ENCODE assay signal across 22 mouse cellular contexts in genomic region chr15:63410994-63411770, GRCm38 (mm10).
DNase-seq lines count a peak whose midpoint lies in the region; ATAC-seq and TF ChIP-seq lines count a peak whose summit lies in the region.
"Had no signal": no experiment of that assay in that cellular context is flagged by ENCODE, and none has a peak within 500 bp of the region (broad histone marks: within the 10 kb centered on the region; RNA-seq: fewer than 3 reads in every experiment).

No protein-coding gene starts in this region.

- WGBS in embryonic facial prominence, embryonic 14.5 days, result 60% methylated on average over 11 of the region's 11 CpGs
- 76% methylated on average over 11 of the region's 11 CpGs for WGBS in embryonic facial prominence, embryonic 10.5 days
- WGBS in kidney, postnatal 0 days, result 40% methylated on average over 11 of the region's 11 CpGs

- no peak for ATAC-seq in embryonic facial prominence, embryonic 14.5 days (ENCODE audit: low read depth)
- ATAC-seq in kidney, postnatal 0 days (replicated peaks; ENCODE audit: low FRiP score, low read depth), result no peak; the same call in 1 of the 2 replicates
- ATAC-seq: forebrain, embryonic 14.5 days had no signal

- H3K79me2 ChIP-seq in C2C12 (ENCODE audit: control insufficient read depth, insufficient read depth), result no peaks in the 10 kb centered on the region

- DNase-seq in embryonic facial prominence, embryonic 14.5 days (ENCODE audit: low spot score), result peak; percentile 14
- DNase-seq in embryonic facial prominence, embryonic 10.5 days (ENCODE audit: low spot score), result no peak
- peak; percentile 77 for DNase-seq in kidney, postnatal 0 days (ENCODE audit: low spot score)
- DNase-seq in kidney, postnatal 36 days, result no peak
- DNase-seq in frontal cortex, postnatal 10 days (ENCODE audit: low spot score in 2 of 2), result no peak
- no peak for DNase-seq in ovary, postnatal 36 days (ENCODE audit: low spot score)
- DNase-seq: adrenal gland, postnatal 25 days; cerebellum, adult 18-20 months; cerebellum, adult 9-11 months; cerebellum, postnatal 36 days; gastrocnemius, postnatal 36 days; heart, adult 11 months; heart, postnatal 36 days had no signal

- no peak overlapping the region for H3K4me3 ChIP-seq in embryonic facial prominence, embryonic 14.5 days (ENCODE audit: low read depth, low read length)
- H3K4me3 ChIP-seq in embryonic facial prominence, embryonic 10.5 days, result no peak overlapping the region
- H3K4me3 ChIP-seq in kidney, postnatal 0 days (replicated peaks; ENCODE audit: low read depth, low read length), result no peak overlapping the region
- peak overlapping the region; percentile 8 for H3K4me3 ChIP-seq in C2C12 (ENCODE audit: insufficient read depth, poor library complexity, severe bottlenecking)
- no peak overlapping the region for H3K4me3 ChIP-seq in embryonic fibroblast, embryonic 13.5 days (ENCODE audit: insufficient read depth, low read length)
- H3K4me3 ChIP-seq: embryonic facial prominence, embryonic 12.5 days; erythroblast, embryonic 14.5 days; forebrain, embryonic 10.5 days; heart, embryonic 13.5 days; hindbrain, embryonic 15.5 days had no signal

- TF ChIP-seq CTCF in kidney, postnatal 0 days (IDR thresholded peaks at IDR 0.05; ENCODE audit: low read depth), result no peak
- TF ChIP-seq CTCF in C2C12 (IDR thresholded peaks at IDR 0.05; ENCODE audit: control insufficient read depth, insufficient read depth, insufficient read length), result no peak
- TF ChIP-seq CTCF in embryonic fibroblast, embryonic 13.5 days (IDR thresholded peaks at IDR 0.05; ENCODE audit: borderline replicate concordance, insufficient read depth, low read length), result no peak

- H3K36me3 ChIP-seq in embryonic facial prominence, embryonic 14.5 days (ENCODE audit: control insufficient read depth, insufficient read depth, low read length), result no peaks in the 10 kb centered on the region
- no peaks in the 10 kb centered on the region for H3K36me3 ChIP-seq in embryonic facial prominence, embryonic 10.5 days (replicated peaks)
- H3K36me3 ChIP-seq in kidney, postnatal 0 days (ENCODE audit: insufficient read depth, low read length), result no peaks in the 10 kb centered on the region
- no peaks in the 10 kb centered on the region for H3K36me3 ChIP-seq in C2C12 (ENCODE audit: control insufficient read depth, insufficient read depth)
- H3K36me3 ChIP-seq: embryonic facial prominence, embryonic 12.5 days; forebrain, embryonic 10.5 days; G1E; heart, embryonic 13.5 days; hindbrain, embryonic 15.5 days had no signal

- no peak overlapping the region for H3K4me2 ChIP-seq in embryonic facial prominence, embryonic 14.5 days (ENCODE audit: low read depth, low read length)
- H3K4me2 ChIP-seq in kidney, postnatal 0 days (ENCODE audit: low read length), result peak overlapping the region; percentile 17; the same call in 1 of the 2 replicates
- H3K4me2 ChIP-seq: embryonic facial prominence, embryonic 12.5 days; heart, embryonic 13.5 days; hindbrain, embryonic 15.5 days had no signal

- no peaks in the 10 kb centered on the region for H3K79me3 ChIP-seq in C2C12 (ENCODE audit: low read depth)

- no peak overlapping the region for H3ac ChIP-seq in C2C12 (ENCODE audit: control insufficient read depth, insufficient read length, low read depth)

- no peak for TF ChIP-seq POLR2A in embryonic fibroblast, embryonic 13.5 days (IDR thresholded peaks at IDR 0.05; ENCODE audit: low read depth, low read length)

- no peak overlapping the region for H3K27ac ChIP-seq in embryonic facial prominence, embryonic 14.5 days (replicated peaks; ENCODE audit: low read depth, low read length)
- H3K27ac ChIP-seq in embryonic facial prominence, embryonic 10.5 days (replicated peaks), result no peak overlapping the region
- H3K27ac ChIP-seq in kidney, postnatal 0 days, result no peak overlapping the region
- peak overlapping the region; percentile 71 for H3K27ac ChIP-seq in embryonic fibroblast, embryonic 13.5 days (ENCODE audit: insufficient read depth, low read length)
- H3K27ac ChIP-seq: embryonic facial prominence, embryonic 12.5 days; forebrain, embryonic 10.5 days; heart, embryonic 13.5 days; hindbrain, embryonic 15.5 days had no signal

- H3K9me3 ChIP-seq in embryonic facial prominence, embryonic 14.5 days (ENCODE audit: control insufficient read depth, low read length), result no peaks in the 10 kb centered on the region
- H3K9me3 ChIP-seq in embryonic facial prominence, embryonic 10.5 days, result no peaks in the 10 kb centered on the region
- H3K9me3 ChIP-seq in kidney, postnatal 0 days (replicated peaks; ENCODE audit: low read length), result no peaks in the 10 kb centered on the region
- H3K9me3 ChIP-seq: embryonic facial prominence, embryonic 12.5 days; forebrain, embryonic 10.5 days; G1E; heart, embryonic 13.5 days; hindbrain, embryonic 15.5 days had no signal

- H3K27me3 ChIP-seq in embryonic facial prominence, embryonic 14.5 days (replicated peaks; ENCODE audit: control insufficient read depth, insufficient read depth, low read length), result no peaks in the 10 kb centered on the region
- no peaks in the 10 kb centered on the region for H3K27me3 ChIP-seq in embryonic facial prominence, embryonic 10.5 days (replicated peaks; ENCODE audit: low read depth, poor library complexity, severe bottlenecking)
- H3K27me3 ChIP-seq in kidney, postnatal 0 days (ENCODE audit: insufficient read depth, low read length), result no peaks in the 10 kb centered on the region
- no peaks in the 10 kb centered on the region for H3K27me3 ChIP-seq in C2C12 (ENCODE audit: control insufficient read depth, insufficient read depth, insufficient read length)
- H3K27me3 ChIP-seq: embryonic facial prominence, embryonic 12.5 days; heart, embryonic 13.5 days; hindbrain, embryonic 15.5 days had no signal

- no peaks in the 10 kb centered on the region for H3K4me1 ChIP-seq in embryonic facial prominence, embryonic 14.5 days (ENCODE audit: control insufficient read depth, insufficient read depth, low read length)
- no peaks in the 10 kb centered on the region for H3K4me1 ChIP-seq in embryonic facial prominence, embryonic 10.5 days
- H3K4me1 ChIP-seq in kidney, postnatal 0 days (replicated peaks; ENCODE audit: insufficient read depth, low read length), result no peaks in the 10 kb centered on the region
- peaks cover 8% of the 10 kb centered on the region; the same call in 1 of the 2 replicates for H3K4me1 ChIP-seq in embryonic fibroblast, embryonic 13.5 days (ENCODE audit: control insufficient read depth, insufficient read depth, low read length)
- H3K4me1 ChIP-seq: embryonic facial prominence, embryonic 12.5 days; forebrain, embryonic 10.5 days; heart, embryonic 13.5 days; hindbrain, embryonic 15.5 days had no signal

- H3K9ac ChIP-seq in embryonic facial prominence, embryonic 14.5 days (ENCODE audit: low read depth, low read length), result no peak overlapping the region
- no peak overlapping the region for H3K9ac ChIP-seq in kidney, postnatal 0 days (ENCODE audit: low read depth, low read length)
- H3K9ac ChIP-seq: embryonic facial prominence, embryonic 12.5 days; heart, embryonic 13.5 days; hindbrain, embryonic 15.5 days had no signal

TF ChIP-seq in C2C12, 6 proteins besides CTCF, POLR2A, EP300 and RAD21:
- TF ChIP-seq USF1 (IDR thresholded peaks at IDR 0.05; ENCODE audit: low read depth) (no peak), MYOG (IDR thresholded peaks at IDR 0.05; ENCODE audit: control insufficient read depth, extremely low read depth, insufficient read length) (no peak), FOSL1 (IDR thresholded peaks at IDR 0.05; ENCODE audit: insufficient read depth, low read length, poor library complexity, severe bottlenecking) (no peak), MYOD1 (IDR thresholded peaks at IDR 0.05; ENCODE audit: control insufficient read depth, insufficient read length, low read depth) (no peak), MAX (IDR thresholded peaks at IDR 0.05) (no peak), CEBPB (IDR thresholded peaks at IDR 0.05; ENCODE audit: low read depth) (no peak)

Comparison
In these comparisons a context has a peak if more than half of its experiments do, and no peak if none do; other contexts are left out.
1. DNase-seq: peak in embryonic facial prominence, embryonic 14.5 days (single experiment) and kidney, postnatal 0 days (single experiment); none in embryonic facial prominence, embryonic 10.5 days (single experiment), kidney, postnatal 36 days (0 of 2), frontal cortex, postnatal 10 days (0 of 2) and ovary, postnatal 36 days (single experiment).